Mouse (Mus musculus): ENCODE measurements around the gene Scgb1b3.

Gene Scgb1b3

GRCm38 (mm10) chr7:31375292-31375691 lies at the start of gene Scgb1b3:
Gene Scgb1b3 (plus strand): TSS chr7:31375592.
- in situ Hi-C loops (cut with MboI; ENCODE audit: low sequenced_read_pairs): no loop called here

- in situ Hi-C loops (cut with MboI; ENCODE audit: low sequenced_read_pairs): no loop called here
Measured at GRCm38 (mm10) chr7:31362022-31362560, 13.3 kb upstream of the Scgb1b3 start, which contains the start of gene Scgb2b3. Gene Scgb2b3 (minus strand): TSS chr7:31362072.
